Mouse (Mus musculus) gastrocnemius, adult 8-10 months (tissue): ENCODE results near the gene Ttyh2. TPM values are rescaled to one million over a fixed set of nuclear protein-coding genes. Genes with fewer than 3 reads are reported as not detected.

Source experiments
- DNase-seq, 2 experiments: peaks; one replicate each; pipeline ENCODE4 v3.0.0; 2022; ENCODE audit warnings: low spot score in 2 of 2
- total RNA-seq, 4 experiments: library from RNA; stranded (reverse); gene quantifications; 2 replicates each; pipeline ENCODE4 v1.2.4; 2022

The Ttyh2 gene
- 10 to 100 TPM; 17.6 to 20.2 (median 19.4) TPM for total RNA-seq

DNA sequence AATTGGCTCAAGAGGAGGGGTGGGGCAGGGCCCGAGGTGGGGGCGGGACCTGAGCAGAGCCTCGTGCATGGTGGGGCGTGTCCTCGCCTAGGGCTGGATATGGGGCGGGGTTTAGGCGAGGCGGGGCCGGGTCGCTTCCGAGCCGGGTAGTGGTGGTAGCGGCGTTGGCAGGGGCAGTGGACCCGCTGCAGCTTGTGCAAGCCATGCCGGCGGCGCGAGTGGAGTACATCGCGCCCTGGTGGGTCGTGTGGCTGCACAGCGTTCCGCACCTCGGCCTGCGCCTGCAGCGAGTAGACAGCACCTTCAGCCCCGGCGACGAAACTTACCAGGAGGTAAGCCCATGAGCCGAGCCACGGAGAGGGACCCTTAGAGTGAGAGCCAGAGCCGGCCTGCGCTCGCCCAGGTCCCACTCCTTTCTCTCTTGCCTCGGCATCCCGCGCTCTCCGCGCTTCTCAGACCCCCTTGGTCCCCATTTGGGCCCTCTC, at the start of gene Ttyh2:
Gene Ttyh2 (plus strand): TSS at position 91 of the 485 bp plus-strand sequence.
- DNase-seq = peak; percentile 75 to 82

DNA sequence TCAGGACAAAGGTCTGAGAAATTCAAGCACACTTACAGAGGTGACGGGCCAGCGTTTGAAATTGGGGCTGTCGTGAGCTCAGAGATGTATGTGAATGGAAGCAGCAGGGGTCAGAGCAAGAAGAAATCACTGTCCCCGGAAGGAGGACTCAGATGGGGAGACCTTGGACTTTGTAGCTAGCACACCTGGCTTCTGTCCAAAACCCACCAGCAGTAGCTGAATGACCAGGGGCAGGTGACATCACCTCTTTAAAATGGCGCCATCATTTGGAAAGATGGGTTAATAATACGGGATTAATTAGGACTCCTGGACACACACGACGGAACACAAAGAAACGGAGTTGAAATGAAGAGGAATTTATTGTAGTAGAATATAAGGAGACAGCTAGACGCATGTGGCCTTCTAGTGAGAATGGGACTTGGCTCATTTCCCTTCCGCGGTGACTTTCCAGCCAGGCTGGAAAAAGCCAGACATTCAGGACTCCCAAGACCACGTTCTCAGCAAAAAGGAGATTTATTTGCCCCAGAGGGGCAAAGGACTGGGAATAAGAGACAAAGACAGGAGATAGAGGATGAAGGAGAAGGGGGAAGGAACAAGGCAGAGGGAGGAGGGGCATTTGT, 49.0 kb upstream of the Ttyh2 start:
- no peak for DNase-seq

DNA sequence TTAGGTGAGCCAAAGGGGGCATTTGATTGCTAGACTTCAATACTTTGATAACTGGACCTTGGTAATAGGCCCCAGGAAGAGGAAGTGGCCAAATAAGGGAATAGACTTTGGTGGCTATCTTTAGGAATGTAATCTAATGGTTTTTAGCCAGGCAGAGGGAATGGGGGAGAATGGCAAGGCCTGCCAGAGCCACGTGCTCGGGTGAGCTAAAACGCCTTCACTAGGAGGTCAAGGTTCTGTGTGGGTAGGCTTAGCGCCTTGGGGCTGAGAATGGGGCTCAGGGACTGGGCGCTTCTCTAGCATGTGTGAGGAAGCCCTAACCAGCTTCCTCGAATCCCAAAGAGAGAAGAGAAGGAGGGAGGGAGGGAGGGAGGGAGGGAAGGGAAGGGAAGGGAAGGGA, 48.2 kb upstream of the Ttyh2 start:
- DNase-seq = no peak

- DNase-seq = no peak
These were observed 47.2 kb upstream of the Ttyh2 start for GRCm38 (mm10) chr11:114628032-114628431.

- DNase-seq = no peak
These were observed 45.2 kb upstream of the Ttyh2 start for GRCm38 (mm10) chr11:114630044-114630443.

GRCm38 (mm10) chr11:114632266-114632665, 43.0 kb upstream of the Ttyh2 start:
- DNase-seq = no peak

GRCm38 (mm10) chr11:114636292-114636691, 38.9 kb upstream of the Ttyh2 start:
- peak; percentile 47 to 54 for DNase-seq

GRCm38 (mm10) chr11:114636727-114637505, 38.3 kb upstream of the Ttyh2 start:
- no peak for DNase-seq

GRCm38 (mm10) chr11:114638647-114639290, 36.5 kb upstream of the Ttyh2 start:
- DNase-seq = no peak

- DNase-seq = no peak
These were observed 35.5 kb upstream of the Ttyh2 start for GRCm38 (mm10) chr11:114639681-114640103.

DNA sequence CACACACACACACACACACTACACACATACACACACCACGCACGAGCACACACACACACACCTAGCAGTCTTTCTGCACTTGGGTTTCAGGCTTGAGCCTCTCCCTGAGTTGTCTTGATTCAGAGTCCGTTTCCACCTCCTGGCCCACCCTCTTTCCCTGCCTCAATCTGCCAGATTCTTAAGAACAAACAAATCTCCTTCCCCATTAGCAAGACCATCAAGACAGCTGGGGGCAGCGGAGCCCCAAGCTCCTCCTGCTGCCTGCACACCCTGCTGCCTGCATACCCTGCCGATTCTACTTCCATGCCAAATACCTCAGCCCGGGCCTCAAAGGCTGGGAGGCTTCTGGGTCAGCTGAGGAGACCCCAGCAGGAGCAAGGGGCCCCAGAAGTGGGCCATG, 34.6 kb upstream of the Ttyh2 start:
- no peak for DNase-seq

- DNase-seq = no peak
These were observed 34.1 kb upstream of the Ttyh2 start for GRCm38 (mm10) chr11:114641136-114641535.

DNA sequence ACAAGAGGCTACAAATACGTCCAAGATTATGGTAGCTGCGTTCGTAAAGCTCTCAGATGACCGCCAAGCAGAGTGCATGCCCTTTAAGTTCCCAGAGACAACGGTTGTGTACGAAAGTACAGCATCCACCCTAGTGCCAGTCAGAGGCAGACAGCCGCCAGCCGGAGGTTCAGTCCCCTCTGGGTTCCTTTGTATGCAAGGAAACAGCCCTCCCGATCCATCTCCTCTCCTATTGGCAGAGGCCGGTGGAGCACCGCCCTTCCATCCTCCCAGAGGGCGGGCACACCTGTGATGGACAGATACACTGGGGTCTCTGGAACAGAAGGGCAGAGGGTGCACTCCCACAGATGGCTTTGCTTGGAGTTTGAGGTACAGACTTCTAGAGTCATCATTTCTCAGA, 33.0 kb upstream of the Ttyh2 start:
- DNase-seq = no peak

- no peak for DNase-seq
These were observed 32.3 kb upstream of the Ttyh2 start for GRCm38 (mm10) chr11:114642926-114643325.

DNA sequence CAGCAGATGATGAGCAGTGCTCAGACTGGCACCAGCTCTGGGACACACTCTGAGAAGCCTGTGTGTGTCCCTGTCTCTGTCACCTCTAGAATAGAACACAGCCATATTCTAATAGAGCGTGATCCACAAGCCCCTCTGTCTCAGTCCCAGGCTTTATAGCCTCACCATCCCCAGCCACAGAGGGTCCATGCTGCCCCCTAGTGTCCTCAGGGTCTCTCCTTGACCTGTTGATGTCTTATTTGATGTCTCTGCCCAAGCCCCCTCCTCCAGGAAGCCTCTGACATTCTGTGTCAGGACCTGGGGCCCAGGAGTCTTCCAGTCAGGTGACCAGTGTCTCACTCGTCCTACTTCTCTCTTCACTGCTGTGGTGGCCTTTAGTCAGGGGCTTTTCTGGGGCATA, 31.1 kb upstream of the Ttyh2 start:
- no peak for DNase-seq

- DNase-seq = no peak
These were observed 25.7 kb upstream of the Ttyh2 start for GRCm38 (mm10) chr11:114649510-114649909.

GRCm38 (mm10) chr11:114652531-114652930, 22.7 kb upstream of the Ttyh2 start:
- DNase-seq = no peak

DNA sequence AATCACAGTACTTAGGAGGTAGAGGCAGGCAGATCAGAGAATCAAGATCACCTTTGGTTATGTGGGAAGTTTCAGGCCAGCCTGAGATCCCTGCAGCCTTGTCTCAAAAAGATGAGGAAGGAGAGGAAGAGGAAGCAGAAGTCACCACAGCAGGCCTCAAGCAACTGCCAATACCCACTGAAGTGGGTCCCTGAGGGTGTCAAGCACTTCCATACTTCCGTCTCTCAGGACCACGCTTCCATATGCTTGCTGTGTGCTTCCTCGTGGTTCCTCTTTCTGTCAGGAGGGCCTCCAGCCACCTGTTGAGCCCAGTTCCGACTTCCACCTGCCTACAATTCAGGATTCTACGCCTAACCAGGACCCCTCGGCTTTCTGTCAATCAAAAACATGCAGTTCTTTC, 21.6 kb upstream of the Ttyh2 start:
- no peak for DNase-seq

GRCm38 (mm10) chr11:114654552-114654951, 20.7 kb upstream of the Ttyh2 start:
- DNase-seq = peak; percentile 55 to 68

GRCm38 (mm10) chr11:114655350-114656008, 19.8 kb upstream of the Ttyh2 start:
- DNase-seq = peak in 1 of 2 experiments; percentile 53

DNA sequence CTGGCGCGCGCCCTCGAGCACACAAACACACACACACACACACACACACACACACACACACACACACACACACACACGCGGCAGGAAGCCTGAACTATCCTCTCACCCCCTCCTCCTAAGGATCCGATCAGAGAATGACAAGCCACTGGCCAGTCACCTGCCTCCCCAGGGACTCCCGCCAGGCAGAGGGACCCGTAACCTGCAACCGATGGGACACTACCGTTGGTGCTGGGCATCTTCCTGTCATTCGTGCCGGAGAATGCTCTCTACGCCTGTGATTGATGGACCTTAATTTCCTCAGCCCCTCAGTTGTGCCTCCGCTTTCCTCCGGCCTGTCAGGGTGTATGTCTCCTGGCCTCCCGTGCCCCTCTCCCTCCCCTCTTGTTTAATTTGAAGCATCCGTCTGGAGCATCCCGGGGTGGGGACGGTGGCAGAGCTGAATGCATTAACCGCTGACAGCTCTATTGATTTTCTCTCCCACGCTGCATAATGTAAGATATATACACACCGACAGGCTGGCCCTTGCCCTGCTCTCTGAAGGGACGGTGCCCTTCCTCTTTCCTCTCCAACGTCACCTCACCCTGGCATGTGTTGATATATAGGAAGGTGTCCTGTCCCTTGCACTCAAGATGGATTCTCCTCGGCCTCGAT, 18.1 kb upstream of the Ttyh2 start:
- no peak for DNase-seq
